Mouse (Mus musculus): ENCODE data around the gene S100a5.

Gene S100a5

GRCm38 (mm10) chr3:90600036-90600435 is 8.3 kb upstream of the S100a5 start:
- no peak for DNase-seq (ENCODE audit: low read depth, low spot score)

- no peak for DNase-seq (ENCODE audit: low read depth, low spot score)
Measured at GRCm38 (mm10) chr3:90600458-90601195, 7.7 kb upstream of the S100a5 start.

- DNase-seq (ENCODE audit: low read depth, low spot score) = no peak
Measured at GRCm38 (mm10) chr3:90601486-90602110, 6.7 kb upstream of the S100a5 start, which contains the start of gene Gm42674. Gm42674 (plus strand) TSS chr3:90601904.

- no peak for DNase-seq (ENCODE audit: low read depth, low spot score)
Measured at GRCm38 (mm10) chr3:90603623-90604022, 4.7 kb upstream of the S100a5 start, which contains the start of gene S100a4. S100a4 (plus strand) TSS chr3:90603771.

GRCm38 (mm10) chr3:90604416-90604815 is 3.9 kb upstream of the S100a5 start:
- no peak for DNase-seq (ENCODE audit: low read depth, low spot score)

- DNase-seq (ENCODE audit: low read depth, low spot score) = no peak
Measured at GRCm38 (mm10) chr3:90605049-90605448, 3.3 kb upstream of the S100a5 start.

GRCm38 (mm10) chr3:90605736-90606135 is 2.6 kb upstream of the S100a5 start:
- DNase-seq (ENCODE audit: low read depth, low spot score) = no peak

GRCm38 (mm10) chr3:90606185-90606584 is 2.1 kb upstream of the S100a5 start:
- no peak for DNase-seq (ENCODE audit: low read depth, low spot score)

GRCm38 (mm10) chr3:90607361-90607760 is 962 bp upstream of the S100a5 start:
- no peak for DNase-seq (ENCODE audit: low read depth, low spot score)

GRCm38 (mm10) chr3:90609102-90609501 is 779 bp downstream of the S100a5 start:
- no peak for DNase-seq (ENCODE audit: low read depth, low spot score)

- no peak for DNase-seq (ENCODE audit: low read depth, low spot score)
Measured at GRCm38 (mm10) chr3:90611494-90611893, 3.2 kb downstream of the S100a5 start.

GRCm38 (mm10) chr3:90612061-90612460 is 3.7 kb downstream of the S100a5 start:
- DNase-seq (ENCODE audit: low read depth, low spot score) = peak; percentile 41

GRCm38 (mm10) chr3:90612728-90613291 is 4.5 kb downstream of the S100a5 start, which contains the start of gene S100a6:
S100a6 (plus strand) TSS chr3:90612882.
- peak; percentile 85 for DNase-seq (ENCODE audit: low read depth, low spot score)

- DNase-seq (ENCODE audit: low read depth, low spot score) = no peak
Measured at GRCm38 (mm10) chr3:90613461-90614147, 5.3 kb downstream of the S100a5 start.

GRCm38 (mm10) chr3:90614148-90614530 is 5.8 kb downstream of the S100a5 start:
- DNase-seq (ENCODE audit: low read depth, low spot score) = no peak

- no peak for DNase-seq (ENCODE audit: low read depth, low spot score)
Measured at GRCm38 (mm10) chr3:90614611-90615251, 6.4 kb downstream of the S100a5 start.

- peak; percentile 90 for DNase-seq (ENCODE audit: low read depth, low spot score)
Measured at GRCm38 (mm10) chr3:90615415-90615814, 7.1 kb downstream of the S100a5 start.

- DNase-seq (ENCODE audit: low read depth, low spot score) = no peak
Measured at GRCm38 (mm10) chr3:90615911-90616310, 7.6 kb downstream of the S100a5 start.

- DNase-seq (ENCODE audit: low read depth, low spot score) = peak; percentile 54
Measured at GRCm38 (mm10) chr3:90617586-90617985, 9.3 kb downstream of the S100a5 start.

- no peak for DNase-seq (ENCODE audit: low read depth, low spot score)
Measured at GRCm38 (mm10) chr3:90621552-90621951, 13.2 kb downstream of the S100a5 start.

- peak; percentile 70 for DNase-seq (ENCODE audit: low read depth, low spot score)
Measured at GRCm38 (mm10) chr3:90623435-90624071, 15.2 kb downstream of the S100a5 start.
